Mouse (Mus musculus) cerebellum, adult 9-11 months (tissue): ENCODE measurements around the gene Afmid.
A peak's percentile ranks its signal among the peaks of the same experiment; 100 is the strongest.
"Not testable (repeated sequence)": the region's sequence is repeated elsewhere in the genome, so short reads cannot be mapped to it uniquely, and the experiment has no call there.

ENCODE experiments used
- DNase-seq: peaks from one replicate; pipeline ENCODE4 v3.0.0; 2022

Afmid gene

DNA sequence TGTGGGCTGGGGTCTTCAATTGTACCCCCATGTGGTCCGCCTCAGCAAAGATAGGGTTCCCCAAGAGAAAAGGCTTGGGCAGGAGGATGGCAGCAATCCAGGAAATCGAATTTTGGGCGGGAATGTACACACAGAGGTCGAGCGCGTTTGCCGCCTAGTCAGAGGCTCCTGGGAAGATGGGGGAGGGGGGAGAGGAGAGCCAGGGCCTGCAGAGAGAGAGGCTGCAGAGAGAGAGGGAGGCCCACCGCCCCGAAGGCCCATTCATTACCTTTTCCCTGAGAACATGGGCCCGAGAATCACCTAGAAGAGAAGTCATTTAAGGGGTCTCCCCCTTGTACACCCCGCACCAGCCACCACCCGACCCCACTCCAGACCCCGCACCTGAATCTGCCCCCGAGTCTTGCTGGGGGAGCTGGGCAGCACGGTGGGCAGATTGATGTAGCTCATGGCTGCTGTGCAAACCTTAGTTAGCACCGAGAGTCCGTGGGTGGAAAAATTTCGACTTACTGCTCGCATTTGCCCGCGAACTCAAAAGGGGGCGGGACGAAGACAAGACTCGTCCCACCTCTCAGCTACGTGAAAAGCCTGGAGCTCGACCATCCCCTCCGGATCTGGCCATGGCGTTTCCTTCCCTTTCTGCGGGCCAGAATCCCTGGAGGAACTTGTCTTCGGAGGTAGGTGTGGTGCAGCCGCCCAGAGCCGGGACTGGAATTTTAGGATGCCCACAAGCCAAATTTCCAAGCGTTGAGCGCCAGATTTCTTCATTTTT, at the start of gene Afmid, which contains the start of gene Tk1:
Gene Afmid, plus strand, starts transcription at position 592 of the 769 bp plus-strand sequence.
Gene Tk1, minus strand, starts transcription at position 760 of the 769 bp plus-strand sequence.
- no peak for DNase-seq

DNA sequence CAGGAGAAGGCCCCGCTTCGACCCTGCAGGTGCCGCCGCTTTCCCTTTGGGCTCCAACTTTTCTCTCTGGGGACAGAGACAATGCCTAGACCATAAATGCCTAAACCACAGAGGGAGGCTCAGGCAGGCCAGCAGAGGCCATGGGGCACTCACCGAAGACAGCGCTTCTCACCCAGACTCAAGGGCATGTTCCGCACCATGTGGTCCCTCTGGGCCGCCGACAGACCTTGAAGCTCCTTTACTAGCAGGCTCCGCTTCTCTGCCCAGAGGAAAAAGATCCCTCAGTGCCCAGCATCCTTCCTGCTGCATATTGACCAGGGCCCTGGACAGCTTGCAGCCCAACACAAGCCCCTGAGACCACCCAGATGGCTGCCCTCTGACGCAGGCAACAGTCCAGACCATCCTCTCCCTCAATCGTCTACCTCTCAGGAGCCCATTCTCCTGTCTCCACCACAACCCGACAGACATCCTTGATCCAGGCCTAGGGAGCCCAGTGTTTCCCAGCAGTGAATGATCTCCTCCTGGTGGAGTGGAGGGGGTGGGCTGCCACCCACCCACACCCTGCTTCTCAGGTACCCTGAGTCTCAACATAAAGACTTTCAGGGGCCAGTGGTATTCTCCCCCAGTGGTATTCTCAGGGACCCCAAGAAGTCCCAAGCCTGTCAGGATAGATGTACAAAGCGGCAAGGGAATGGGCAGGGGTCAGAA, 49.5 kb upstream of the Afmid start:
- no peak for DNase-seq

DNA sequence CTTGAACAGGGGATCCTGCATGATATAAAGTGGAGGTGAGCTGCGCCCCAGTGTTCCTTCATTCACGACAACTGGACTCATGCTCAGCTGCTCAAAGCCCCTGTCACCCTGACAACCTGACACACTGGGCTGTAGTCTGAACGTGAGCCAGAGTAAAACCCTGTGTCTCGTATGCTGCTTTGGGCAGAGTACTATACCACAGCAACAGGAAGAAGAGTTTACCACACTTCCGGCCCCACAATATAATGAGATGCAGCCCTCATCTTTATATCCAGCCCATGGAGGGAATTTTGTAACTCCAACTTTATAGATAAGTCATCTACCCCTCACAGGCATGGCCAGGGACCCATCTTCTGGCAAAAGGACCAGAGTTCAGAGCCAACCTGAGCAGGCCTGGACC, 48.6 kb upstream of the Afmid start:
- no peak for DNase-seq

DNA sequence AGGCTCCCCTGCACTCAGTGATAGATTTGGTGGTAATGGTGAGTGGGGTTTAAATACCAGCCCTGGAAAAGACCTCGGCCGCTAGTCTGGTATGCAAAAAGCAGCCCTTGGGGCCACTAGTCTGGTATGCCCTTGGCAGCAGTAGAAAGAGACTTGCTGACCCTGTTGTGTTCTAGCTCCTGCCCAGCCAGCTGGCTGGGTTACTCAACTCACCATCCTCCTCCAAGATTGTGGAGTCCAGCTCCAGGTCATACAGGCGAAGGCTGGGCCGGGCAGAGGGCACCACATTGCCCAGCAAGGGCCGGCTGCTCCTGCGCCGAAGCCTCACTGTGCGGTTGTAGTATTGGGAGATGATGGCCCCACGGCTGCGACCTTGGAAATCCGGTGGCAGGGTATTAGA, 47.7 kb upstream of the Afmid start:
- no peak for DNase-seq

DNA sequence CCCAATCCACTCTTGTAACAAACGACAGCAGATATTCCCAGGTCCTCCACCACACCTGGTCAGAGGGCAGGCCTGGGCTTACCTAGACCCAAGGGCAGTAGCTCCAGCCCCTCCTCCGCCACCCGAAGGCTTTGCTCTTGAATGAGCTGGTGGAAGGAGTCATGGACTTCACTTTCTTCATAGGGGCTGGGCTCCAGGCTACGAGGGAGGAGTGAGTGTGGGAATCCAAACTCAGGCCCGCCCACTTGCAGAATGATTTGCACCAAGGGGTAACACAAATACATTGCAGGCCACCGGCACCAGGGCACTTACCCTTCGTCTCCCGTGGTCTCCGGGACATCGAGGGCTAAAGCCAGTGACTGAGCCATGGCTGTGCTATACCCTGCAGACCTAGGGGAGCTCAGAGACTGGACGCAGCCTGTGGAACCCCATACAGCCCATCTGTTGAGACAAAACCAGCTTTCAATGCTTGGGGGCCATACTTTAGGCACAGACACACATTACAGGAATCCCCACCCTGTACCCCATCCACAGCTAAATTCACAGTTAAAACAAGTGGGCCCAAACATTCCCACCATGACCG, 46.8 kb upstream of the Afmid start:
- no peak for DNase-seq

DNA sequence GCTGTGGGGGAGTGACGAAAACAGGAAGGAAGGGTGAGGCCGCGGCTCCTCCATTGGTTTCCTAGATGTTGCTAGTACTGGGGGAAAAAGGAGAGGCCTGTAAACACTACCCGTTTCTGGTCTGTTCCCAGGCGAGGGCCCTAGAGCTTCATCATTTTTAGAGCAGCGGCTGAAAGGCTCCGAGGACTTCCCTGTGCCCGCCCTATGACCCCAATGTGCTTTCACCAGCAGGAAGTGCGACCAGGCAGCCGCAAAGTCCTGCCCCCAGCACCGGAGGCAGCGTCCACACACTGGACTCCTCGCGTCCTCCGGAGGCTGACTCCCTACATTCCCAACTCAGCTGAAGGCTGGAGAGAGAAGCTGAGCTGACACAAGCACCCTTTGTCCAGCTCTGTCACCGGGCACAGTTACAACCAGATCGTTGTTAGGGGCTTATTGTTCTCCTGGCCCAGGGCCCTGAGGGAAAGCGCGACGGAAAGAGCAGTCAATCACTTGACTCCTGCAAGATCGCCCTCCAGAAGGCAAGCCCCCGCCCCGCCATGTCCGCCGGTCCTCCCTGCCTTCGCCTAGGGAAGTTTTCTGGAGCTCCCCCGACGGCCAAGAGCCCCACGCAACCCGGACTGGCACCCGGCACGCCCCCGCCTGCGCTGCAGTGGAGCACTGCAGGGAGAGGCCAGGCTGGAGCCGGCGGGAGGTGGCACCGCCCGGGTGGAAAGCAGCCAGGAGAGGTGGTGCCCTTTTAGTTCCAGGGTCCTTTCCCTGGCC, 46.1 kb upstream of the Afmid start:
- no peak for DNase-seq

DNA sequence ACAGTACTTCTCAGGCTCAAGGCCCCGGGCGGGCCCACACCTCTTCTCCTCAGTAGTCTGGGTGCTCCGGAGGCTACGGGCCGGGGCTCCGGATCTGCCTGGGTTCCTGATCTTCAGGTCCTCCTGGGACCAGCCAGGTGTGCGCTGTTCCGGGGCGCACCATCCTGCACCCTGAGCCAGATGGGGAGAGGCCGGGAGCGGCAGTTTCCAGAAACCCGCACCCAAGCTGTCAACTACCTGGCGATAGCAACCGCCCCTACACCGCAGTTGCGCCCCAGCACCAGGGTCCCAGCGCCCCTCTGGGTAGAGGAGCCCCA, 45.6 kb upstream of the Afmid start:
- DNase-seq: no peak

DNA sequence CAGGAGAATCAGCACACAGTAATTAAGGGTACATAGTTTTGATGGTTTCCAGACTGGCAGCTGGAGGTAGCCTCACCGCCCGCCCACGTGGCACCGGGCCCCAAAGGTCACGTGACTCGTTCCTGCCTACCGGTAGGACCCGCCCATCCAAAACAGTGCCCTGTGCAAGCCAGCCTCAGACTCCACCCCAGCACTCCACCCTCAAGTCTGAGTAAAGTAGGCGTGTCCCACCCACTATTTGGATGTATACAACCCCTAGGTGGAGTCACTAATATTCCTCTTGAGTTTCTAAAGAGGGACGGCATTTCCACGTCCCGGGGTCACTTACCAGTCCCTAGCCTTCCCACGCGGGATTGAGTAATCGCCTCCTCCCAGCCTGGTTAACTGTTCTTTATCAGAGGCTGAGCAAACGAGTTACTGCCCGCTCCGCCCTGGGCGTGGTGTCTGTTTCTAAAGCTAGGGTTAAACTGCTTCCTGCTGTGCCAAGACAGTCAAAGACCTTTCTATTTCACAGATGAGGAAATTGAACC, 45.1 kb upstream of the Afmid start:
- no peak for DNase-seq

DNA sequence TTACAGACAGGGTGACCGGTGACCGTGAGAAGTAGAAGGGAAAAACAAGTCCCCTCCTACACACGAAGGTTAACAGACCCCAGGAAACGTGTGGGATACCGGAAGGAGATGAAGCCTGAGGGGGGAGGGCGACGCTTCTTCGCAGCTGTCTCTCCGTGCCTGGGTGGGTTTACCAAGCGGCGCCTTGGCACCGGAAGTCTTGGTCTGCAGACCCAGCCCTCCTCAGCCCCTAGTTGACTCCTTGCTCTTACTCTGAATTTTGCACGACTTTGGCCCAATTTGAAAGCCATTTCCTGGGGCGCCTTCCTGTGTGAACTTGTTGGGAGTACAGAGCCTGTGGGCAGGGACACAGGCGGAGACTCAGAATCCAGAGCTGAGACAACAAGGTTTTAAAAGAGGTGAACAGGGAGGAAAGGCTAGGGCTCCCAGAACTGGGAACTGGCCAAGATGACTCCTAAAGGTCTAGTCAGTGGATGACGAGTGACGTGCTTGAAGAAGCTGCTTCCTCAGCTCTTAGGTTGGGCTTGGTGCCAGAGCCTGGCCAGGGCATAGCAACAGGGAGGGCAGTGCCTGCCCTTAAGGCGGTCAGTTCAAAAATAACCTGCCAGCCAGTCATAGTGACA, 44.4 kb upstream of the Afmid start:
- DNase-seq: no peak

DNA sequence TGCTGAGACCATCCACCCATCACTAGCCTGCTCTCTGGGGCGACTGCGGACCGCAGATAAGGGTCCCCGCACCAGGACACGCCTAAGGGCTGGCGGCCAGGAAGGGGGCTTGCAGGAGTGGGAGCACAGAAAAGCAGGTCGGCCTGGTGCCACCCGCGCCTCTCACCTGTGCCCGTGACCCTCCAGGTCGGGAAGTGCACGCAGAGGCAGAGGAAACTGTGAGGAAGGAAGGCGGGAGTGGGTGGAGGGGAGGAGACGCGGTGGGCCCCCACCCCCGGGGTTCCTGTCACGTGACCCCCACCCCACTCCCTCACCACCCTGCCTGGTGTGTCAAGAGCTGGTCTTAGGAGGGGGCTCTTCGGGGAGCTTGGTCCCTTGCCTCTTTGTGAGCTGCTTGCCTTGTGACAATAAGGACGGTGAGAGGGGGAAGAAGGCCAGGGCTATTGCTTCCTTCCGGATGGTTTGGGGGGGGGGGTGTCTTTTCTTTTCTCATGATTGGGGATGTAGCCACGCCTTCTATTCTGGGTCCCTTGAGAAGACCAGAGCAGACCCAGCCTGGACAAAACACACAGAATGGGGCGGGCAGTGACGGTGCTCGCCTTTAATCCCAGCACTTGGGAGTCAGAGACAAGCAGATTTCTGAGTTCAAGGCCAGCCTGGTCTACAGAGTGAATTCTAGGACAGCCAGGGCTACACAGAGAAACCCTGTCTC, 43.6 kb upstream of the Afmid start, which contains the start of the genes Tmc8 and Tmc6:
Gene Tmc8, plus strand, starts transcription at position 84 of the 712 bp plus-strand sequence.
Gene Tmc6, minus strand, starts transcription at position 206 of the 712 bp plus-strand sequence.
- no peak for DNase-seq

DNA sequence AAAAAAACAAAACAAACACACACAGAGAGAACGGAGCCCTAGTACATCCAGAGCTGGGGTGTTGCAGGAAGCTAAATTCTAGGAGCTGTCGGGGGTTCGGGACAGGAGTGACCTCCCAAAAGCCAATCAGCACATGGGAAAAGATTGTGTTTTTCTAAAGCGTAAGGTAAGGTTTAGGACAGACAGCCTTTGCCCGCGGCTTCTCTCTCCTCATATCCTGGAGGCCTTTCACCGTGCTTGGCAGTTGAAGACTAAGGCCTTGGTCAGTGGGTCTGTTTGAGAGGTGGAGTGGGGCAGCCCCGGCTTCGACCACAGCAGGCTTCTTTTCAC, 43.1 kb upstream of the Afmid start:
- DNase-seq: no peak

DNA sequence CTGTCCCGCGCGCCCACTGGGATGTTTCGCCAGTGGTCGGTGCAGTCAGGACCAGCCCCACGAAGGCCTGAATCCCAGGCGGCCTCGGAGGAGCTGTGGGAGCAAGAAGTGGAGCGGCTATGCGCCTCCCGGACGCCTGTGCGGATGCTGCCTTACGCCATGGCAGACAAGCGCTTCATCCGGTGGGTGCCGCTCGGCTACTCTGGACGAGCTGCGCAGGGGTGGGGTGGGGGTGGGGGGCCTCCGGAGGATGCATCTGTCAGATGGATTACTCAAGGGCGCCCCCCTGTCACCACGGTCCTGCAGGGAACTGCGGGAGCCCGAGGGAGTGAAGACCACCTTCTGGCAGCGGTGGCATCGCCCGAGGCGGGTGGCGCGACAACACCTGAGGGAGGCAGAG, 42.6 kb upstream of the Afmid start:
- DNase-seq: no peak

DNA sequence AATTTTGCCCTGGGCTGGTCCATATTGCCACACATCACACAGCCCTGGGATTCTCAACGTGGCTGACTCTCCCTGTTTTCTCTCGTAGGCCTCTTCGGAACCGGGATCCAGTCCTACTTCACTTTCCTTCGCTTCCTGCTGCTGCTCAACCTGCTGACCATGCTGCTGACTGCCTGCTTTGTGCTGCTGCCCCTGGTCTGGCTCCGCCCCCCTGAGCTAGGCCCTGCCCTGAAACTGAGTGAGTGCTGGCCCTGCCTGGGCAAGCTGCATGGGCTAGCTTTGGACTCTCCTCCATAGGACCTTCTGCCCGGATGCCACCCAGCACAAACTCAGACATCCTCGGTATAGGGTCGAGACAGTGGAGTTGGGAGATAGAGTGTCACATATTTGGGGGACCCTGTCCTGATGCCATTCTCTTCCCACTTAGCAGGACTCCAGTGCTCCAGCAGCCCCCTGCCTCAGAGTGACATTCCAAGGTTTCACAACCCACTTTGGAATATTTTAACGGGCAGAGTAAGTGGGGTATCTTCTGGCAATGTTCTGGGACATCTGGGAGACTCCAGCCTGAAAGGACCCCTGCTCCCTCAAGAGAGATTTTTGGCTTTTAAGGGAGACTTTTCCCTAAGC, 41.9 kb upstream of the Afmid start:
- DNase-seq: no peak

DNA sequence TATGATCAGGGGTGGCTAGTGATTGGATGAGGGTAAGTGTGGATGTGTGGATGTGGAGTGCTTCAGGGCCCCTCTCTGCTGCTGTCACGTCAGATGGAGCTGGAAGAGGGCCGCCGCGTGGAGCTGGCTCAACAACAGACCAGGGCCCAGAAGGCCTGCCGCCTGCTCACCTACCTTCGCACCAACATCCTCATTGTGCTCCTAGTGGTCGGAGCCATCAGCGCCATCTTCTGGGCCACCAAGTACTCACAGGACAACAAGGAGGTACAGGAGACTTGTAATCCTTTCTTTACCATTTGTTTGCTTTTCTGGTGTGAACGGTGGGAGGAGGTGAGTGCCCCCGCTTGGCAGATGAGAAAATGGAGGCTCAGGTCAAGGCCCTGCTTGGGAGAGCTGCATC, 39.4 kb upstream of the Afmid start:
- DNase-seq: peak; percentile 65

DNA sequence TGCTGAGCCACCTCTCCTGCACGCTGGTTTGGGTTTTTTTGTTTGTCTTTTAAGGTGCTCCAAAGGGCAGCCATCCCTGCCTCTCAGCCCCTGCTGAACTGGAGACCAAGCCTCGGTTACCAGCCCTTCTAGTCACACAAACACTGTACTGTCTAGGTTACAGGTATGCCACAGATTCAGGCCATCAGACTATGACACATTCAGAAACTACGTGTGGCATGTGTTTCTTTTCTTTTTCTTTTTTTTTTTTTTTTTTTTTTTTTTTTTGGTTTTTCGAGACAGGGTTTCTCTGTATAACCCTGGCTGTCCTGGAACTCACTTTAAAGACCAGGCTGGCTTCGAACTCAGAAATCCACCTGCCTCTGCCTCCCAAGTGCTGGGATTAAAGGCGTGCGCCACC, 37.2 kb upstream of the Afmid start:
- not testable (repeated sequence) for DNase-seq

DNA sequence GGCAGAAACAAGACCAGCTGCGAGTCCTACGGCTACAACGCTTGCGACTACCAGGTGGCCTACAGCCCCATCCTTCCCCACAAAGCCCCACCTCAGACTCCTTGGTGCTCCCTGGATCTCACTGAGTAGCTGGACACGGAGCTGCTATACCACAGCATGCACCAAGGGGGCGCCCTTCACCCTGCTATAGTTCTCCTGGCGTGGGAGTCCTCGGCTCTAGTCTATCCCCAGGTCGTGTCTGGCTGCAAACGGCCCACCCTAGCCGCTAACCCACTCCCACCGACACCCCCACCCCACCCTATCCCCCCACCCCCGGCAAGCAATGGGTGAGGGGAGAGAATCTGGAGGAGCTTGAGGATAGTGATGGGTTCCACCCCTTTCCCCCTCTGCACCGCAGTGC, 35.4 kb upstream of the Afmid start:
- no peak for DNase-seq

DNA sequence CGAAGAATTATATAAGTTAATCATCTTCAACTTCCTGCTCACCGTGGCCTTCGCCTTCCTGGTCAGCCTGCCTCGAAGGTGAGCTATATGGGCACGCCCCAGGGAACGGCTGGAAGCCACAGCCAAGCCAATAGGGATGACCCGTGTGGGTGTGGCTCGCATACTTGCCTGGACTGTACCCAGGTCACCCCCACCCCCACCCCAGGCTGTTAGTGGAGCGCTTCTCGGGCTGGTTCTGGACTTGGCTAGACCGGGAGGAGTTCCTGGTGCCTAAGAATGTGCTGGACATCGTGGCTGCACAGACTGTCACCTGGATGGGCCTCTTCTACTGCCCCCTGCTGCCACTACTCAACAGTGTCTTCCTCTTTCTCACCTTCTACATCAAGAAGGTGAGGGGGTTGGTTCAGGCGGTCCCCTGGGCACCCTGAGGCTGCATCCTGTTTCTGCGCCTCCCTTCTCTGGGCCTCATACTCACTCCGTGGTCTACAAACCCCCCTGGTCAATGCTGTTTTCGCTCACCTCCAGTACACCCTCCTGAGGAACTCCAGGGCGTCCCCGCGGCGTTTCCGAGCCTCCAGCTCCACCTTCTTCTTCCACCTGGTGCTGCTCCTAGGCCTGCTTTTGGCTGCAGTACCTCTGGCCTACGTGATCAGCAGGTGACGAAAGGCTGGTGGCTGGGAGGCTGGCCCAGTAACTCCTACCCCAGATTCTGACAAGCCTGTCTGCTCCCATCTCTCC, 34.9 kb upstream of the Afmid start:
- no peak for DNase-seq

DNA sequence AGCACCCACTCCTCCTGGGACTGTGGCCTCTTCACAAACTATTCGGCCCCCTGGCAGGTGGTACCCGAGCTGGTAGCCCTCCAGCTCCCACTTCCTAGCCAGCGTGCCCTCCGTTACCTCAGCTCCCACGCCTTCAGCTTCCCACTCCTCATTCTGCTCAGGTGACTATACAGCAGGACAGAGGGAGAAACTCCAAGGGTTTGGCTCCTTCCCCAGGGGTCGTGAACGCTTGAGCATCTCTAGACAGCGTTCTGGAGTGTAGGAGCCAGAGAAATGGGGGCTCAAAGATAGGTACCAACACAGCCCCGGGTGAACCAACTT, 34.3 kb upstream of the Afmid start:
- no peak for DNase-seq

DNA sequence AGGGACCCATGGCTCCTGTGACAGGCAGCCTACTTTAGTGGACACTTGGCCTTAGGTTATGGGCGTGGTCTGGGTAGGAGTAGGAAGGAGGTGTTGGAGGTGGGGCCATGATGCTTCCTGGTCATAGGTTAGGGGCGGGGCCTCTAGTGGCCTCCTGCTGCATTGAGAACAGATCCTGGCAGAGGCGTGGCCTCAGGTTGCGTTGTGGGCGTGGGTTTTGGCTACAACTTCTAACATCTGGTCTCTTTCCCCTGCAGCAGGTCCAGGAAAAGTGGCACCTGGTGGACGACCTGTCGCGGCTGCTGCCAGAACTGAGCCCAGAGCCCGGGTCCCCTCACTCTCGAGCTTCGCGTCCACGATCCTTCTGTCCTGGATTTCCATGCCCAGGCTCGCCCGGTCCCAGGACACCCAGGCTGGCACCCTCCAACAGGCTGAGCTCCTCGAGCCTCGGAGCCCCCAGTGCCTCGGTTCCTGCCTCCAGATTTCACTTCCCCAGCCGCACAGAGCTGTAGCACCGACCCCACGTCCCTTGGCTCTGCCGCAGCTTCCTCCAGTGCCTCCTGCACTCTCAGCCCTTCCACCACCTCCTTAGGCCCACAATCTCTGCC, 33.3 kb upstream of the Afmid start:
- DNase-seq: no peak

DNA sequence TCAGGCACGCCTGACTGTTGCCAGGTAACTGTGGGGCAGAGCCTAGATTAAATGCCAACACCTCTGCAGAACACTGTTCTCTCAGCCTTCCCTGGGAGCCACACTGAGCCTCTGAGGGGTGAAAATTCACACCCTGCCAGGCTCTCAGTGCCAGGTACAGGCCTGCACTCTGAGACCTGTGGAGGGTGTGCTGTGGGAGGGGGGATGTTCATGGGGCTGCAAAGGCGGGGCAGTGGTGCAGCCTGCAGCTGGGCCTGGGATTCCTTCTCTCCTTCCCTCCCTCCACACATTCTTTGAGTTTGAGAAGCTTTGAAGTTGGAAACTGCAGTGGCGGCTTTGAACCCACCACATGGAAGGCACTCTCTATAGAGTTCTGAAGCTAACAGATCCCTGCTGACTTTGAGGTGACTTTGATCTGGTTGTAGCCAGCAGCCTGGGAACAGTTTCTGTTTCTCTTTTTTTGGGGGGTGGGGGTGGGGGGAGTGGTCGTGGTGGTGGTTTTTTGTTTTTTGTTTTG, 31.6 kb upstream of the Afmid start:
- no peak for DNase-seq
